Mouse (Mus musculus): ENCODE measurements at regions not wholly inside any gene's neighbourhood (a gene's known extent, or its start where the extent isn't known, plus 50 kb on each side); places are given as distances from the start of the nearest gene placed in this dataset.

- Histone ChIP-seq H3K4me3 (replicated peaks; ENCODE audit: low read depth, low read length) (no peak overlapping the region), H3K4me1 (ENCODE audit: control insufficient read depth, insufficient read depth, low read length) (no peaks in the 10 kb centered on the region), H3K4me2 (ENCODE audit: low read length) (no peak overlapping the region), H3K36me3 (ENCODE audit: control insufficient read depth, insufficient read depth, low read length) (no peaks in the 10 kb centered on the region), H3K9ac (replicated peaks; ENCODE audit: low read length) (no peak overlapping the region), H3K27me3 (ENCODE audit: control insufficient read depth, insufficient read depth, low read length) (no peaks in the 10 kb centered on the region), H3K27ac (replicated peaks; ENCODE audit: low read depth, low read length) (no peak overlapping the region), H3K9me3 (ENCODE audit: control insufficient read depth, low read length) (no peaks in the 10 kb centered on the region)
- DNase-seq (no peak), ATAC-seq (ENCODE audit: low FRiP score, low TSS enrichment) (no peak)
- WGBS = 95% methylated on average over 1 of the region's 1 CpGs
These were observed 734.8 kb downstream of the Inhba start for GRCm38 (mm10) chr13:16746451-16746850.

- ATAC-seq (ENCODE audit: low FRiP score, low TSS enrichment) = no peak
- Histone ChIP-seq H3K4me2 (ENCODE audit: low read length) (no peak overlapping the region), H3K9ac (replicated peaks; ENCODE audit: low read length) (no peak overlapping the region), H3K27me3 (ENCODE audit: control insufficient read depth, insufficient read depth, low read length) (no peaks in the 10 kb centered on the region), H3K4me1 (ENCODE audit: control insufficient read depth, insufficient read depth, low read length) (no peaks in the 10 kb centered on the region), H3K9me3 (ENCODE audit: control insufficient read depth, low read length) (no peaks in the 10 kb centered on the region), H3K27ac (replicated peaks; ENCODE audit: low read depth, low read length) (no peak overlapping the region), H3K36me3 (ENCODE audit: control insufficient read depth, insufficient read depth, low read length) (no peaks in the 10 kb centered on the region), H3K4me3 (replicated peaks; ENCODE audit: low read depth, low read length) (no peak overlapping the region)
- WGBS = 66% methylated on average over 3 of the region's 3 CpGs
- no peak for DNase-seq
These were observed 744.6 kb downstream of the Inhba start for GRCm38 (mm10) chr13:16756264-16756663.

DNA sequence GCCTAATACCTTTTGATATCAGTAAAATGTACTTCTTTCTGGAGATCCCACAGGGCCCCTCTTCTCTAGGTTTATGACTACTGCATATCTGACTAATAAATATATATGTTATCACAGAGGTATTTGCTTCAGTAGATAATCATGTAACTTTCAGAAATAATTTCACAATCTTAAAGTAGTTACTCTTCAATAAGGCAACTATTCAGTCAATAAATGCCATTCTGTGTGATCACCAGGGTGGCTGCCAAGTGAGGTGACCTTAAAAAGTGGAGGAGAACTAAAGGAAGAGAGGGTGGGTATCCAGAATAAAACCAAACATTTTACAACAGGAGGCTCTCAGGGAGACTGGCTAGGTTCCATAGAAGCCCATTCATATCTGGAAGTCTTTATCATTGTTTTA lies 748.4 kb downstream of the Inhba start:
- DNase-seq = no peak
- no peak overlapping the region for H3K27ac ChIP-seq (replicated peaks; ENCODE audit: low read depth, low read length)
- H3K4me1 ChIP-seq (ENCODE audit: control insufficient read depth, insufficient read depth, low read length) = peaks cover 6% of the 10 kb centered on the region; the same call in 1 of the 2 replicates
- H3K4me2 ChIP-seq (ENCODE audit: low read length) = no peak overlapping the region
- no peaks in the 10 kb centered on the region for H3K9me3 ChIP-seq (ENCODE audit: control insufficient read depth, low read length)
- no peaks in the 10 kb centered on the region for H3K27me3 ChIP-seq (ENCODE audit: control insufficient read depth, insufficient read depth, low read length)
- no peak for ATAC-seq (ENCODE audit: low FRiP score, low TSS enrichment)
- H3K36me3 ChIP-seq (ENCODE audit: control insufficient read depth, insufficient read depth, low read length) = no peaks in the 10 kb centered on the region
- H3K9ac ChIP-seq (replicated peaks; ENCODE audit: low read length) = no peak overlapping the region
- H3K4me3 ChIP-seq (replicated peaks; ENCODE audit: low read depth, low read length) = no peak overlapping the region

GRCm38 (mm10) chr13:16761415-16761814 lies 749.8 kb downstream of the Inhba start:
- no peak overlapping the region for H3K9ac ChIP-seq (replicated peaks; ENCODE audit: low read length)
- H3K9me3 ChIP-seq (ENCODE audit: control insufficient read depth, low read length) = no peaks in the 10 kb centered on the region
- H3K4me3 ChIP-seq (replicated peaks; ENCODE audit: low read depth, low read length) = no peak overlapping the region
- H3K4me1 ChIP-seq (ENCODE audit: control insufficient read depth, insufficient read depth, low read length) = peaks cover 6% of the 10 kb centered on the region; the same call in 1 of the 2 replicates
- ATAC-seq (ENCODE audit: low FRiP score, low TSS enrichment) = no peak
- H3K27me3 ChIP-seq (ENCODE audit: control insufficient read depth, insufficient read depth, low read length) = no peaks in the 10 kb centered on the region
- DNase-seq = no peak
- H3K36me3 ChIP-seq (ENCODE audit: control insufficient read depth, insufficient read depth, low read length) = no peaks in the 10 kb centered on the region
- H3K4me2 ChIP-seq (ENCODE audit: low read length) = no peak overlapping the region
- WGBS = 82% methylated on average over 4 of the region's 4 CpGs
- H3K27ac ChIP-seq (replicated peaks; ENCODE audit: low read depth, low read length) = no peak overlapping the region

DNA sequence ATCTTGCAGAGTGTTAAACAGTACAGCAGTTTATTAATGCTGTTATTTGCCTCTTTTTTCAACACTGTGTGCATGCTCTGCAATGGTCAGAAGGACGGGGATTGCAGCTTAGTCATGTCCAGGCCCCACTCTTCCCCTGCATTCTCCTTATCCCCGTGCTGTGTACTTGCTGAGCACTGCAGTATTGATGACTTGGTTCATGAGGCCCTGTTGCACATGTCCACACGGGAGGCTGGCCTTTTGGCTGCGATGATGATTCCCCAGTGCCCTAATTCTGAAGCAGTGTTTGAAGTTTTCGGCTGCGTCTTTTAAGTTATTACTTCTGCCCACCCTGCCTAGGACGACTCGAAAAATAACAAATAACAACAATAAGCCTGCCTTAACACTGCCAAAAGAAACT lies 750.7 kb downstream of the Inhba start:
- Histone ChIP-seq H3K27ac (replicated peaks; ENCODE audit: low read depth, low read length) (no peak overlapping the region), H3K4me1 (ENCODE audit: control insufficient read depth, insufficient read depth, low read length) (peaks cover 6% of the 10 kb centered on the region; the same call in 1 of the 2 replicates), H3K36me3 (ENCODE audit: control insufficient read depth, insufficient read depth, low read length) (no peaks in the 10 kb centered on the region), H3K27me3 (ENCODE audit: control insufficient read depth, insufficient read depth, low read length) (no peaks in the 10 kb centered on the region), H3K4me2 (ENCODE audit: low read length) (no peak overlapping the region), H3K9me3 (ENCODE audit: control insufficient read depth, low read length) (no peaks in the 10 kb centered on the region), H3K9ac (replicated peaks; ENCODE audit: low read length) (no peak overlapping the region), H3K4me3 (replicated peaks; ENCODE audit: low read depth, low read length) (no peak overlapping the region)
- ATAC-seq (ENCODE audit: low FRiP score, low TSS enrichment) = 0 out of 2 replicates have a peak, but pooled peaks have one; percentile 47
- DNase-seq = peak; percentile 4
- WGBS = 60% methylated on average over 8 of the region's 8 CpGs

- Histone ChIP-seq H3K4me3 (replicated peaks; ENCODE audit: low read depth, low read length) (no peak overlapping the region), H3K4me2 (ENCODE audit: low read length) (no peak overlapping the region), H3K27ac (replicated peaks; ENCODE audit: low read depth, low read length) (no peak overlapping the region), H3K4me1 (ENCODE audit: control insufficient read depth, insufficient read depth, low read length) (peaks cover 6% of the 10 kb centered on the region; the same call in 1 of the 2 replicates), H3K9ac (replicated peaks; ENCODE audit: low read length) (no peak overlapping the region), H3K9me3 (ENCODE audit: control insufficient read depth, low read length) (no peaks in the 10 kb centered on the region), H3K36me3 (ENCODE audit: control insufficient read depth, insufficient read depth, low read length) (no peaks in the 10 kb centered on the region), H3K27me3 (ENCODE audit: control insufficient read depth, insufficient read depth, low read length) (no peaks in the 10 kb centered on the region)
- ATAC-seq (ENCODE audit: low FRiP score, low TSS enrichment) = peak; percentile 69
- WGBS = 43% methylated on average over 8 of the region's 8 CpGs
- peak; percentile 34 for DNase-seq
These were observed 751.3 kb downstream of the Inhba start for GRCm38 (mm10) chr13:16762727-16763512.

GRCm38 (mm10) chr13:16763746-16764145 lies 752.1 kb downstream of the Inhba start:
- Histone ChIP-seq H3K4me3 (replicated peaks; ENCODE audit: low read depth, low read length) (no peak overlapping the region), H3K27ac (replicated peaks; ENCODE audit: low read depth, low read length) (no peak overlapping the region), H3K36me3 (ENCODE audit: control insufficient read depth, insufficient read depth, low read length) (no peaks in the 10 kb centered on the region), H3K9ac (replicated peaks; ENCODE audit: low read length) (no peak overlapping the region), H3K4me2 (ENCODE audit: low read length) (no peak overlapping the region), H3K27me3 (ENCODE audit: control insufficient read depth, insufficient read depth, low read length) (no peaks in the 10 kb centered on the region), H3K4me1 (ENCODE audit: control insufficient read depth, insufficient read depth, low read length) (peaks cover 6% of the 10 kb centered on the region; the same call in 1 of the 2 replicates), H3K9me3 (ENCODE audit: control insufficient read depth, low read length) (no peaks in the 10 kb centered on the region)
- 10% methylated on average over 2 of the region's 2 CpGs for WGBS
- peak; percentile 74 for DNase-seq
- ATAC-seq (ENCODE audit: low FRiP score, low TSS enrichment) = 0 out of 2 replicates have a peak, but pooled peaks have one; percentile 58

DNA sequence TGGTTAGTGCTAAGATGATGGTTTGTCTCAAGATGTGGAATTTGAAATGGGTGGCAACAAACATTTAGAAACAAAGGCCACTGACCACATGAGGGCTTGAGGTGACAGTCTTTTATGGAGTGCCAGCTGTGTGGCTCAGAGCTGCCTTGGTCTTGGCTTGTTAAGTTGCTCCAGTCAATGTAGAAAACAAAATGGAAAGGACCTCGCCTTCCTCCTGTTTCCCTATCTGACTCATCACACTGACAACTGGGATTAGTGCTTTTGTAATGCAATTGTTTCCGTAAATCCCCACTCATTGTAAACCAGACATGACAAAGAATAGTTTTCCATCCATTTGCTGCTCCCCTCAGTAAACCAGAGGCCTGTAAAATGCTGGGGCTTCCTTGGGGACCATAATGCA lies 757.8 kb downstream of the Inhba start:
- Histone ChIP-seq H3K9ac (replicated peaks; ENCODE audit: low read length) (no peak overlapping the region), H3K27ac (replicated peaks; ENCODE audit: low read depth, low read length) (no peak overlapping the region), H3K27me3 (ENCODE audit: control insufficient read depth, insufficient read depth, low read length) (no peaks in the 10 kb centered on the region), H3K4me2 (ENCODE audit: low read length) (no peak overlapping the region), H3K36me3 (ENCODE audit: control insufficient read depth, insufficient read depth, low read length) (no peaks in the 10 kb centered on the region), H3K9me3 (ENCODE audit: control insufficient read depth, low read length) (no peaks in the 10 kb centered on the region), H3K4me1 (ENCODE audit: control insufficient read depth, insufficient read depth, low read length) (no peaks in the 10 kb centered on the region), H3K4me3 (replicated peaks; ENCODE audit: low read depth, low read length) (no peak overlapping the region)
- DNase-seq (no peak), ATAC-seq (ENCODE audit: low FRiP score, low TSS enrichment) (no peak)
- 6% methylated on average over 2 of the region's 2 CpGs for WGBS

- WGBS = 45% methylated on average over 6 of the region's 6 CpGs
- Histone ChIP-seq H3K4me1 (ENCODE audit: control insufficient read depth, insufficient read depth, low read length) (no peaks in the 10 kb centered on the region), H3K9me3 (ENCODE audit: control insufficient read depth, low read length) (no peaks in the 10 kb centered on the region), H3K4me3 (replicated peaks; ENCODE audit: low read depth, low read length) (no peak overlapping the region), H3K4me2 (ENCODE audit: low read length) (no peak overlapping the region), H3K9ac (replicated peaks; ENCODE audit: low read length) (no peak overlapping the region), H3K27me3 (ENCODE audit: control insufficient read depth, insufficient read depth, low read length) (no peaks in the 10 kb centered on the region), H3K36me3 (ENCODE audit: control insufficient read depth, insufficient read depth, low read length) (no peaks in the 10 kb centered on the region), H3K27ac (replicated peaks; ENCODE audit: low read depth, low read length) (no peak overlapping the region)
- DNase-seq (no peak), ATAC-seq (ENCODE audit: low FRiP score, low TSS enrichment) (no peak)
These were observed 758.3 kb downstream of the Inhba start for GRCm38 (mm10) chr13:16769848-16770422.

All from midbrain, embryonic 14.5 days (tissue).